ENCODE assay signal across 15 mouse cellular contexts in genomic region chr10:83926990-83927389, GRCm38 (mm10).
DNase-seq lines count a peak whose midpoint lies in the region; ATAC-seq and TF ChIP-seq lines count a peak whose summit lies in the region.
"Had no signal": no experiment of that assay in that cellular context is flagged by ENCODE, and none has a peak within 500 bp of the region (broad histone marks: within the 10 kb centered on the region; RNA-seq: fewer than 3 reads in every experiment).

No protein-coding gene starts in this region.

- no peak overlapping the region for H3K4me2 ChIP-seq in hindbrain, postnatal 0 days (ENCODE audit: low read depth, low read length)
- no peak overlapping the region for H3K4me2 ChIP-seq in midbrain, postnatal 0 days (ENCODE audit: low read depth, low read length, poor library complexity, severe bottlenecking)
- no peak overlapping the region for H3K4me2 ChIP-seq in midbrain, embryonic 13.5 days (replicated peaks)
- H3K4me2 ChIP-seq in forebrain, postnatal 0 days (ENCODE audit: low read depth): no peak overlapping the region
- no peak overlapping the region for H3K4me2 ChIP-seq in neural tube, embryonic 15.5 days
- H3K4me2 ChIP-seq: embryonic facial prominence, embryonic 13.5 days; heart, embryonic 15.5 days; liver, embryonic 13.5 days had no signal

- no peak overlapping the region for H3K9ac ChIP-seq in hindbrain, postnatal 0 days (replicated peaks; ENCODE audit: low read length)
- H3K9ac ChIP-seq in midbrain, postnatal 0 days (replicated peaks; ENCODE audit: low read length, poor library complexity, severe bottlenecking): no peak overlapping the region
- no peak overlapping the region for H3K9ac ChIP-seq in midbrain, embryonic 13.5 days (replicated peaks)
- H3K9ac ChIP-seq in forebrain, postnatal 0 days: no peak overlapping the region
- no peak overlapping the region for H3K9ac ChIP-seq in neural tube, embryonic 15.5 days (replicated peaks)
- H3K9ac ChIP-seq: embryonic facial prominence, embryonic 13.5 days; heart, embryonic 15.5 days; liver, embryonic 13.5 days had no signal

- H3K9me3 ChIP-seq in hindbrain, postnatal 0 days (ENCODE audit: low read length): no peaks in the 10 kb centered on the region
- no peaks in the 10 kb centered on the region for H3K9me3 ChIP-seq in hindbrain, embryonic 10.5 days
- no peaks in the 10 kb centered on the region for H3K9me3 ChIP-seq in midbrain, postnatal 0 days (ENCODE audit: low read length)
- H3K9me3 ChIP-seq in midbrain, embryonic 13.5 days: no peaks in the 10 kb centered on the region
- H3K9me3 ChIP-seq in forebrain, postnatal 0 days (ENCODE audit: low read length): no peaks in the 10 kb centered on the region
- H3K9me3 ChIP-seq in neural tube, embryonic 15.5 days (replicated peaks): no peaks in the 10 kb centered on the region
- H3K9me3 ChIP-seq: embryonic facial prominence, embryonic 13.5 days; heart, embryonic 15.5 days; liver, embryonic 13.5 days had no signal

- no peak overlapping the region for H3K4me3 ChIP-seq in hindbrain, postnatal 0 days (ENCODE audit: low read length)
- H3K4me3 ChIP-seq in hindbrain, embryonic 10.5 days: no peak overlapping the region
- no peak overlapping the region for H3K4me3 ChIP-seq in midbrain, postnatal 0 days (ENCODE audit: low read depth, low read length)
- no peak overlapping the region for H3K4me3 ChIP-seq in midbrain, embryonic 13.5 days (replicated peaks)
- H3K4me3 ChIP-seq in forebrain, postnatal 0 days (ENCODE audit: low read depth, low read length): no peak overlapping the region
- no peak overlapping the region for H3K4me3 ChIP-seq in neural tube, embryonic 15.5 days (replicated peaks)
- H3K4me3 ChIP-seq: embryonic facial prominence, embryonic 13.5 days; heart, embryonic 15.5 days; liver, embryonic 13.5 days had no signal

- H3K27ac ChIP-seq in hindbrain, postnatal 0 days: no peak overlapping the region
- no peak overlapping the region for H3K27ac ChIP-seq in hindbrain, embryonic 10.5 days
- H3K27ac ChIP-seq in midbrain, postnatal 0 days (ENCODE audit: low read depth, low read length): no peak overlapping the region
- no peak overlapping the region for H3K27ac ChIP-seq in midbrain, embryonic 13.5 days
- no peak overlapping the region for H3K27ac ChIP-seq in forebrain, postnatal 0 days (ENCODE audit: low read depth, low read length)
- no peak overlapping the region for H3K27ac ChIP-seq in neural tube, embryonic 15.5 days (replicated peaks)
- H3K27ac ChIP-seq: embryonic facial prominence, embryonic 13.5 days; heart, embryonic 15.5 days; liver, embryonic 13.5 days had no signal

- TF ChIP-seq CTCF in hindbrain, postnatal 0 days (IDR thresholded peaks at IDR 0.05; ENCODE audit: low read depth): no peak
- no peak for TF ChIP-seq CTCF in midbrain, postnatal 0 days (IDR thresholded peaks at IDR 0.05)
- TF ChIP-seq CTCF in forebrain, postnatal 0 days (IDR thresholded peaks at IDR 0.05; ENCODE audit: low read depth): no peak

- H3K36me3 ChIP-seq in hindbrain, postnatal 0 days (ENCODE audit: insufficient read depth, low read length): no peaks in the 10 kb centered on the region
- H3K36me3 ChIP-seq in hindbrain, embryonic 10.5 days: no peaks in the 10 kb centered on the region
- no peaks in the 10 kb centered on the region for H3K36me3 ChIP-seq in midbrain, postnatal 0 days (ENCODE audit: insufficient read depth, low read length)
- H3K36me3 ChIP-seq in midbrain, embryonic 13.5 days: no peaks in the 10 kb centered on the region
- H3K36me3 ChIP-seq in forebrain, postnatal 0 days (ENCODE audit: insufficient read depth): no peaks in the 10 kb centered on the region
- H3K36me3 ChIP-seq in neural tube, embryonic 15.5 days: no peaks in the 10 kb centered on the region
- H3K36me3 ChIP-seq: embryonic facial prominence, embryonic 13.5 days; heart, embryonic 15.5 days; liver, embryonic 13.5 days had no signal

- WGBS in hindbrain, postnatal 0 days: 42% methylated on average over 4 of the region's 4 CpGs
- WGBS in hindbrain, embryonic 10.5 days: 82% methylated on average over 4 of the region's 4 CpGs
- WGBS in midbrain, postnatal 0 days: 57% methylated on average over 4 of the region's 4 CpGs
- WGBS in midbrain, embryonic 13.5 days: 70% methylated on average over 4 of the region's 4 CpGs
- WGBS in forebrain, postnatal 0 days: 32% methylated on average over 4 of the region's 4 CpGs
- WGBS in neural tube, embryonic 15.5 days: 59% methylated on average over 4 of the region's 4 CpGs

- no peaks in the 10 kb centered on the region for H3K4me1 ChIP-seq in hindbrain, postnatal 0 days (ENCODE audit: insufficient read depth, low read length)
- peaks cover 7% of the 10 kb centered on the region; the same call in 1 of the 2 replicates for H3K4me1 ChIP-seq in hindbrain, embryonic 10.5 days (replicated peaks)
- no peaks in the 10 kb centered on the region for H3K4me1 ChIP-seq in midbrain, postnatal 0 days (ENCODE audit: insufficient read depth, low read length)
- H3K4me1 ChIP-seq in midbrain, embryonic 13.5 days (replicated peaks): no peaks in the 10 kb centered on the region
- H3K4me1 ChIP-seq in forebrain, postnatal 0 days (ENCODE audit: insufficient read depth): peaks cover 3% of the 10 kb centered on the region; the same call in 1 of the 2 replicates
- peaks cover 6% of the 10 kb centered on the region for H3K4me1 ChIP-seq in neural tube, embryonic 15.5 days
- H3K4me1 ChIP-seq: liver, embryonic 13.5 days had no signal

- no peaks in the 10 kb centered on the region for H3K27me3 ChIP-seq in hindbrain, postnatal 0 days (ENCODE audit: insufficient read depth, low read length)
- H3K27me3 ChIP-seq in hindbrain, embryonic 10.5 days (ENCODE audit: insufficient read depth, poor library complexity, severe bottlenecking): no peaks in the 10 kb centered on the region
- no peaks in the 10 kb centered on the region for H3K27me3 ChIP-seq in midbrain, postnatal 0 days (ENCODE audit: insufficient read depth, low read length)
- H3K27me3 ChIP-seq in midbrain, embryonic 13.5 days: no peaks in the 10 kb centered on the region
- no peaks in the 10 kb centered on the region for H3K27me3 ChIP-seq in forebrain, postnatal 0 days (ENCODE audit: insufficient read depth, low read length)
- H3K27me3 ChIP-seq in neural tube, embryonic 15.5 days (replicated peaks): no peaks in the 10 kb centered on the region
- H3K27me3 ChIP-seq: embryonic facial prominence, embryonic 13.5 days; heart, embryonic 15.5 days; liver, embryonic 13.5 days had no signal

- ATAC-seq in hindbrain, postnatal 0 days: peak; percentile 64
- ATAC-seq in midbrain, postnatal 0 days (ENCODE audit: low FRiP score): no peak
- no peak for ATAC-seq in midbrain, embryonic 13.5 days
- ATAC-seq in forebrain, postnatal 0 days: peak; percentile 71
- ATAC-seq in neural tube, embryonic 15.5 days (ENCODE audit: low FRiP score): peak; percentile 53; the same call in 1 of the 2 replicates
- ATAC-seq in monocyte, adult 5-6 weeks (replicated peaks; ENCODE audit: insufficient number of reproducible peaks, low FRiP score, low TSS enrichment, poor library complexity, severe bottlenecking): no peak
- ATAC-seq: intestine, postnatal 0 days; midbrain, embryonic 16.5 days had no signal

- DNase-seq in hindbrain, postnatal 0 days (ENCODE audit: low spot score): peak; percentile 63
- DNase-seq in hindbrain, embryonic 10.5 days (ENCODE audit: low spot score): no peak
- peak; percentile 61 for DNase-seq in midbrain, postnatal 0 days (ENCODE audit: low spot score)
- DNase-seq in forebrain, postnatal 0 days: peak; percentile 57
- DNase-seq: adrenal gland, postnatal 25 days; cerebellum, adult 2 months; liver, embryonic 13.5 days; thymus, postnatal 4 days had no signal

Comparison
In these comparisons a context has a peak if more than half of its experiments do, and no peak if none do; other contexts are left out.
1. ATAC-seq: peak in hindbrain, postnatal 0 days (single experiment), forebrain, postnatal 0 days (single experiment) and neural tube, embryonic 15.5 days (single experiment); none in midbrain, postnatal 0 days (single experiment), midbrain, embryonic 13.5 days (single experiment) and monocyte, adult 5-6 weeks (single experiment).